In the genomic region with DNA sequence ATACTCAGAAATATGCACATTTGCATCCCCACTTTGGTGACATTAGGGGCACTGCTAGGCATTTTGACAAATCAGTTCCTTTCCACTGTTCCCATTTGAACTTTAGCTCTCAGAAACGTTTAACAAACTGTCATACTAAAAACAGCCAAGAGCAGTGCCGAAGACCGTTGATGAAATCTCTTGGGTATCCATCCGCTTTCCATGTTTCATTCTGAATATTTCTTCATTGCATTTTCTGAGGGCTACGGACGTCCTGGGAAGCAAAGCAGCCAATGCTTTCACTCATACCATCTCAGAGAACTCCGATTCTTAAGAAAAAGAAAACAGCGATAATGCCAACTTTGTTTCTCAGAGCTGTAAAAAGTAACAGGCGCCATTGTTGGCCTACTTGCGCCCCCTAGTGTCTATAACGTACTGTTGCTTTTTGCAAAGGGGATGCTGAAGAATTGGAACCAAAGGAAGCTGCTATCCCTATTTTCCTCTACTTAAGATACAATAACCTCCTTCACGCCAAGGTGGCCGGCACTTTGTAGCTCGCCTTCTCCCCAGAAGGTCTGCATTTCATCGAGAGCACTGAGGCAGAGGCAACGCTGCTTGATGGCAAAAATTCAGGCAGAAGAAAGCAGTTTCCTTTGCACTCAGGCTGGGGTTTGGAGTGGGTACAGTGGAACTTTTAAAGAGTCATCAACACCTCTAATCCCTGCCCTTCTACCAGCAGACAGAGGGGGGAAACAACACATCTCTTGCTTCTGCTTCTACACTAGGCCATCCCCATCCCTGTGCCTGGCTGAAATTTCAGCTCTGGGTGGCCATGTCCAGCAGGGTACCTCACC, we compare ENCODE assay signal across 9 mouse cellular contexts.
A peak's percentile ranks its signal among the peaks of the same experiment; 100 is the strongest.
DNase-seq lines count a peak whose midpoint lies in the region; ATAC-seq and TF ChIP-seq lines count a peak whose summit lies in the region.
"Had no signal": no experiment of that assay in that cellular context is flagged by ENCODE, and none has a peak within 500 bp of the region (broad histone marks: within the 10 kb centered on the region; RNA-seq: fewer than 3 reads in every experiment).

No protein-coding gene starts in this region.

- H3K9ac ChIP-seq in forebrain, embryonic 14.5 days (ENCODE audit: low read length), result no peak overlapping the region
- no peak overlapping the region for H3K9ac ChIP-seq in heart, postnatal 0 days (replicated peaks; ENCODE audit: low read depth, low read length)
- H3K9ac ChIP-seq in liver, embryonic 12.5 days, result no peak overlapping the region
- H3K9ac ChIP-seq in neural tube, embryonic 11.5 days (ENCODE audit: low read length), result peak overlapping the region; percentile 32; the same call in 1 of the 2 replicates
- H3K9ac ChIP-seq: liver, embryonic 15.5 days had no signal

- peak; percentile 78 for TF ChIP-seq CTCF in heart, postnatal 0 days (IDR thresholded peaks at IDR 0.05; ENCODE audit: low read depth)

- no peaks in the 10 kb centered on the region for H3K9me3 ChIP-seq in forebrain, embryonic 14.5 days (replicated peaks; ENCODE audit: control insufficient read depth, low read length)
- H3K9me3 ChIP-seq in heart, postnatal 0 days (replicated peaks; ENCODE audit: control insufficient read depth, low read length), result no peaks in the 10 kb centered on the region
- no peaks in the 10 kb centered on the region for H3K9me3 ChIP-seq in liver, embryonic 12.5 days (replicated peaks)
- H3K9me3 ChIP-seq in neural tube, embryonic 11.5 days (ENCODE audit: control insufficient read depth, low read length), result no peaks in the 10 kb centered on the region
- H3K9me3 ChIP-seq: liver, embryonic 15.5 days had no signal

- peak; percentile 43; the same call in 1 of the 2 replicates for ATAC-seq in forebrain, embryonic 14.5 days
- ATAC-seq in heart, postnatal 0 days (ENCODE audit: insufficient read depth, low read depth), result no peak
- ATAC-seq in liver, embryonic 12.5 days, result no peak
- no peak for ATAC-seq in neural tube, embryonic 11.5 days (ENCODE audit: insufficient read depth, low FRiP score, low TSS enrichment)

- 0 out of 2 replicates have a peak, but pooled peaks cover 5% of the 10 kb centered on the region for H3K27me3 ChIP-seq in forebrain, embryonic 14.5 days (replicated peaks; ENCODE audit: control insufficient read depth, insufficient read depth, low read length)
- H3K27me3 ChIP-seq in heart, postnatal 0 days (ENCODE audit: control insufficient read depth, insufficient read depth, low read length), result no peaks in the 10 kb centered on the region
- no peaks in the 10 kb centered on the region for H3K27me3 ChIP-seq in liver, embryonic 12.5 days (replicated peaks)
- no peaks in the 10 kb centered on the region for H3K27me3 ChIP-seq in neural tube, embryonic 11.5 days (ENCODE audit: control insufficient read depth, insufficient read depth, low read length)
- H3K27me3 ChIP-seq: liver, embryonic 15.5 days had no signal

- no peak overlapping the region for H3K27ac ChIP-seq in forebrain, embryonic 14.5 days (ENCODE audit: low read depth, low read length)
- no peak overlapping the region for H3K27ac ChIP-seq in heart, postnatal 0 days (ENCODE audit: low read depth)
- no peak overlapping the region for H3K27ac ChIP-seq in liver, embryonic 12.5 days
- no peak overlapping the region for H3K27ac ChIP-seq in neural tube, embryonic 11.5 days (ENCODE audit: low read depth, low read length)
- H3K27ac ChIP-seq: liver, embryonic 15.5 days had no signal

- H3K36me3 ChIP-seq in forebrain, embryonic 14.5 days (ENCODE audit: control insufficient read depth, insufficient read depth, low read length), result no peaks in the 10 kb centered on the region
- no peaks in the 10 kb centered on the region for H3K36me3 ChIP-seq in heart, postnatal 0 days (replicated peaks; ENCODE audit: control insufficient read depth, insufficient read depth, low read length)
- H3K36me3 ChIP-seq in liver, embryonic 12.5 days, result no peaks in the 10 kb centered on the region
- H3K36me3 ChIP-seq in neural tube, embryonic 11.5 days (ENCODE audit: control insufficient read depth, insufficient read depth, low read length), result no peaks in the 10 kb centered on the region
- H3K36me3 ChIP-seq: liver, embryonic 15.5 days had no signal

- WGBS in forebrain, embryonic 14.5 days, result 19% methylated on average over 16 of the region's 16 CpGs
- WGBS in heart, postnatal 0 days, result 17% methylated on average over 16 of the region's 16 CpGs
- 19% methylated on average over 16 of the region's 16 CpGs for WGBS in liver, embryonic 12.5 days (ENCODE audit: insufficient replicate concordance)
- WGBS in neural tube, embryonic 11.5 days, result 14% methylated on average over 16 of the region's 16 CpGs

- peak; percentile 26 for DNase-seq in MEL-GATA-1-ER (ENCODE audit: extremely low read depth, low read depth)
- DNase-seq in cerebellum, adult 11 months, result peak; percentile 49
- DNase-seq in forebrain, embryonic 14.5 days (ENCODE audit: low spot score), result peak; percentile 90
- DNase-seq in heart, postnatal 0 days (ENCODE audit: low spot score), result peak; percentile 60
- DNase-seq in kidney, postnatal 4 days, result peak; percentile 70 to 79
- peak; percentile 79 for DNase-seq in neural tube, embryonic 11.5 days (ENCODE audit: low spot score)
- DNase-seq in testis, postnatal 14 days (ENCODE audit: low spot score), result peak; percentile 54

- no peak overlapping the region for H3K4me3 ChIP-seq in forebrain, embryonic 14.5 days (ENCODE audit: low read depth, low read length)
- H3K4me3 ChIP-seq in heart, postnatal 0 days (ENCODE audit: low read depth, low read length), result peak overlapping the region; percentile 30
- H3K4me3 ChIP-seq in liver, embryonic 12.5 days, result no peak overlapping the region; the same call in 1 of the 2 replicates
- no peak overlapping the region for H3K4me3 ChIP-seq in neural tube, embryonic 11.5 days (ENCODE audit: low read depth, low read length)
- H3K4me3 ChIP-seq: liver, embryonic 15.5 days had no signal

- H3K4me2 ChIP-seq in forebrain, embryonic 14.5 days (ENCODE audit: low read length), result no peak overlapping the region; the same call in 1 of the 2 replicates
- H3K4me2 ChIP-seq in heart, postnatal 0 days (ENCODE audit: low read depth, low read length), result peak overlapping the region; percentile 46
- H3K4me2 ChIP-seq in liver, embryonic 12.5 days, result peak overlapping the region; percentile 35
- peak overlapping the region; percentile 36 for H3K4me2 ChIP-seq in neural tube, embryonic 11.5 days (ENCODE audit: low read depth)
- H3K4me2 ChIP-seq: liver, embryonic 15.5 days had no signal

- H3K4me1 ChIP-seq in forebrain, embryonic 14.5 days (ENCODE audit: control insufficient read depth, insufficient read depth, low read length), result peaks cover 4% of the 10 kb centered on the region; the same call in 1 of the 2 replicates
- H3K4me1 ChIP-seq in heart, postnatal 0 days (ENCODE audit: control insufficient read depth, insufficient read depth), result no peaks in the 10 kb centered on the region
- no peaks in the 10 kb centered on the region for H3K4me1 ChIP-seq in liver, embryonic 12.5 days
- peaks cover 2% of the 10 kb centered on the region for H3K4me1 ChIP-seq in neural tube, embryonic 11.5 days (ENCODE audit: control insufficient read depth, insufficient read depth, low read length)
- H3K4me1 ChIP-seq: liver, embryonic 15.5 days had no signal

- TF ChIP-seq EP300 in heart, postnatal 0 days (IDR thresholded peaks at IDR 0.05; ENCODE audit: low read depth), result no peak

Comparison
In these comparisons a context has a peak if more than half of its experiments do, and no peak if none do; other contexts are left out.
1. DNase-seq: peak in every context shown above with its lines; median percentile 90 in forebrain, embryonic 14.5 days; 79 in neural tube, embryonic 11.5 days; 74 in kidney, postnatal 4 days; 60 in heart, postnatal 0 days; 54 in testis, postnatal 14 days; 49 in cerebellum, adult 11 months; 26 in MEL-GATA-1-ER.